Mouse (Mus musculus) liver, postnatal 0 days (tissue): Measurements from ENCODE around the gene Slc12a9. TPM values are rescaled to one million over a fixed set of nuclear protein-coding genes. Genes with fewer than 3 reads are reported as not detected.
"Not testable (repeated sequence)": the region's sequence is repeated elsewhere in the genome, so short reads cannot be mapped to it uniquely, and the experiment has no call there.

Experiments used
- ATAC-seq: fragments of 200-750 bp; cut with Nextera tagmentation; 2 replicates; pipeline ENCODE4 v1.8.0; 2017; ENCODE audit warnings: mild to moderate bottlenecking, moderate library complexity
- DNase-seq: peaks from one replicate; pipeline ENCODE4 v3.0.0-alpha.2; 2016
- H3K27ac ChIP-seq: fragments of 300-500 bp; sonication (generic); 2 replicates; pipeline ENCODE4 v1.5.1; 2014; ENCODE audit warnings: antibody characterized with exemption, moderate library complexity, mild to moderate bottlenecking, low read depth
- H3K27me3 ChIP-seq: fragments of 300-500 bp; sonication (generic); 2 replicates; pipeline ENCODE4 v1.6.1; 2014; ENCODE audit warnings: low read length, control low read depth, mixed read lengths; ENCODE audit not compliant: insufficient read depth
- H3K36me3 ChIP-seq: fragments of 300-500 bp; sonication (generic); replicated peaks from 2 replicates; pipeline ENCODE4 v1.6.1; 2014; ENCODE audit warnings: mild to moderate bottlenecking, control low read depth, low read length, moderate library complexity, mixed read lengths; ENCODE audit not compliant: insufficient read depth
- H3K4me1 ChIP-seq: fragments of 300-500 bp; sonication (generic); 2 replicates; pipeline ENCODE4 v1.6.1; 2014; ENCODE audit warnings: antibody characterized with exemption, mild to moderate bottlenecking, control low read depth; ENCODE audit not compliant: insufficient read depth
- H3K4me2 ChIP-seq: fragments of 300-500 bp; sonication (generic); 2 replicates; pipeline ENCODE4 v1.6.1; 2014; ENCODE audit warnings: low read depth, mild to moderate bottlenecking, low read length, moderate library complexity, mixed read lengths
- H3K4me3 ChIP-seq: fragments of 300-500 bp; sonication (generic); 2 replicates; pipeline ENCODE4 v1.5.1; 2014; ENCODE audit warnings: low read depth, low read length
- H3K9ac ChIP-seq: fragments of 300-500 bp; sonication (generic); replicated peaks from 2 replicates; pipeline ENCODE4 v1.6.1; 2014; ENCODE audit warnings: mild to moderate bottlenecking, moderate library complexity
- H3K9me3 ChIP-seq: fragments of 300-500 bp; sonication (generic); 2 replicates; pipeline ENCODE4 v1.6.1; 2016; ENCODE audit warnings: mild to moderate bottlenecking, control low read depth, low read length, mixed read lengths
- CTCF ChIP-seq: sonication (generic); IDR thresholded peaks from 2 replicates; pipeline ENCODE4 v1.5.1; 2016; ENCODE audit warnings: antibody characterized with exemption, low read depth
- EP300 ChIP-seq: IDR thresholded peaks from 2 replicates; pipeline ENCODE4 v1.6.1; 2016; ENCODE audit warnings: antibody characterized with exemption, low read depth, mild to moderate bottlenecking
- WGBS: fragments of 180-500 bp; shearing (Covaris S2); extraction: QIAGEN DNeasy Blood & Tissue Kit; methylation state at CpG from one replicate; pipeline ENCODE4 v1.1.7; 2014; ENCODE audit not compliant: insufficient replicate concordance; 5-methylcytosine and 5-hydroxymethylcytosine counted together
- polyA plus RNA-seq: library from polyadenylated mRNA; unstranded; fragments of >200 nt; fragmentation: Nextera tagmentation; extraction: Ambion mirVana; gene quantifications from 2 replicates; pipeline ENCODE4 v1.2.1, GENCODE M21; 2015

Gene Slc12a9
- polyA plus RNA-seq, 1 experiment from 2014 or later, result 3.2 TPM

DNA sequence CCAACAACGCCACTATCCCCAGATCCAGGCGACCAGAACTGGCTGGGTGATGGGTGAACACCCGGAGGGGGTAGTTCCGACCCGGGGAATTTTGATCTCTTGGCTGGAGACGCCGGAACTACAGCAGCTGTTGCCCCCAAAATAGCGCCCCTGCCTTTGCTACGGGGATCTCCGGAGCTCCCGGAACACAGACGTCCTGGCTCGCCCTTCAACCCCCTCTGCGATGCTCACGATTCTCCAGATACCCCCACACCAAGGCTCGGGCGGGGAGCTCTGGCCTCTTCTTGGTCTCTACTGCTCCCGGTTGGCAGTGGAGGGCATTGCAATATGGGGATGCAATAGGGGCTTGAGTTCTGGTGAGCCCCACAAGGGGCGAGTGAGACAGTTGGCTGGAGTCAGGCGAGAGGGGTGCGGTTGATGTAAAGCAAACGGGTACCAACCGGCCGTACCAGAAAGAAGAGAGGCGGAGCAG lies 44.4 kb downstream of the Slc12a9 start:
- Histone ChIP-seq H3K4me2 (peak overlapping the region; percentile 99), H3K36me3 (no peaks in the 10 kb centered on the region), H3K27ac (peak overlapping the region; percentile 99), H3K9ac (peak overlapping the region; percentile 83), H3K27me3 (peaks cover 31% of the 10 kb centered on the region), H3K4me1 (peaks cover 35% of the 10 kb centered on the region), H3K9me3 (no peaks in the 10 kb centered on the region), H3K4me3 (peak overlapping the region; percentile 62)
- ATAC-seq (peak; percentile 34), DNase-seq (peak; percentile 68)
- TF ChIP-seq CTCF, result peak; percentile 61
- no peak for TF ChIP-seq EP300
- 5% methylated on average over 25 of the region's 25 CpGs for WGBS

GRCm38 (mm10) chr5:137287953-137288743 lies 45.2 kb downstream of the Slc12a9 start:
- peak overlapping the region; percentile 56 for H3K27ac ChIP-seq
- peak; percentile 57 for DNase-seq
- H3K9ac ChIP-seq, result peak overlapping the region; percentile 83
- no peak for TF ChIP-seq CTCF
- no peak for TF ChIP-seq EP300
- H3K36me3 ChIP-seq, result no peaks in the 10 kb centered on the region
- H3K4me2 ChIP-seq, result peak overlapping the region; percentile 99
- no peak for ATAC-seq
- WGBS, result 1% methylated on average over 61 of the region's 65 CpGs
- H3K4me3 ChIP-seq, result peak overlapping the region; percentile 62
- H3K4me1 ChIP-seq, result peaks cover 27% of the 10 kb centered on the region
- H3K27me3 ChIP-seq, result peaks cover 31% of the 10 kb centered on the region
- no peaks in the 10 kb centered on the region for H3K9me3 ChIP-seq

GRCm38 (mm10) chr5:137287032-137287952 lies 46.1 kb downstream of the Slc12a9 start, which contains the start of gene Ache:
Gene Ache (plus strand): TSS chr5:137287519.
- peak within 1 kb of the TSS; percentile 62 for H3K4me3 ChIP-seq
- H3K4me2 ChIP-seq, result peak within 1 kb of the TSS; percentile 99
- H3K27me3 ChIP-seq, result peaks cover 31% of the 10 kb centered on the region
- DNase-seq (peak; percentile 40), ATAC-seq (no peak)
- TF ChIP-seq EP300 (no peak), CTCF (no peak)
- peaks cover 24% of the 10 kb centered on the region for H3K4me1 ChIP-seq
- no peaks in the 10 kb centered on the region for H3K36me3 ChIP-seq
- peak within 1 kb of the TSS; percentile 83 for H3K9ac ChIP-seq
- 4% methylated on average over 39 of the region's 40 CpGs for WGBS
- H3K9me3 ChIP-seq, result no peaks in the 10 kb centered on the region
- peak within 1 kb of the TSS; percentile 56 for H3K27ac ChIP-seq

- DNase-seq (peak; percentile 93), ATAC-seq (no peak)
- Histone ChIP-seq H3K27me3 (peaks cover 31% of the 10 kb centered on the region), H3K27ac (no peak overlapping the region), H3K4me1 (peaks cover 19% of the 10 kb centered on the region), H3K9ac (no peak overlapping the region), H3K36me3 (no peaks in the 10 kb centered on the region), H3K9me3 (no peaks in the 10 kb centered on the region), H3K4me2 (peak overlapping the region; percentile 99), H3K4me3 (peak overlapping the region; percentile 62)
- WGBS, result under 1% methylated on average over 14 of the region's 16 CpGs
- TF ChIP-seq EP300 (no peak), CTCF (peak; percentile 95)
Observed at GRCm38 (mm10) chr5:137286655-137287031, 46.8 kb downstream of the Slc12a9 start.

- Histone ChIP-seq H3K27ac (no peak overlapping the region), H3K9ac (no peak overlapping the region), H3K4me1 (peaks cover 18% of the 10 kb centered on the region), H3K36me3 (no peaks in the 10 kb centered on the region), H3K9me3 (no peaks in the 10 kb centered on the region), H3K4me3 (no peak overlapping the region), H3K4me2 (no peak overlapping the region), H3K27me3 (peaks cover 31% of the 10 kb centered on the region)
- WGBS, result 38% methylated on average over 7 of the region's 7 CpGs
- DNase-seq, result no peak
- TF ChIP-seq EP300 (no peak), CTCF (no peak)
- no peak for ATAC-seq
Observed at GRCm38 (mm10) chr5:137285986-137286385, 47.4 kb downstream of the Slc12a9 start.

DNA sequence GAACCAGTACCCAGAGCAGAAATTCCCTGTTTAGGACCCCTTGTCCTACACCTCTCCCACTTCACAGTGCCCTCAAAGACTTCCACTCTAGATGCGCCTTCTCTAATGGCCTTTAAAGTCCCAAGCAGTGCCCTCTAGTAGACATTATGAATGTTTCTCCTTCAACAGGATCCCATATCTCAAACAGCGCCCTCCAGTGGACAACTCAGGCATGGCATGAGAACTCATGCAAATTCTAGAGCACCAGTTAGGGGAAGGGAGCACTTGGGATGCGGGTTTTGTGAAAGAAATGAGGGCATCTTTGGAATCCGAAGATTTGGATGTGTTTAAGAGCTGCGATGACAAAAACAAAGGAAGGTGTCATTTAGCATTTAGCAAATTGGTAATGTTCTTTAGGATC lies 48.4 kb downstream of the Slc12a9 start:
- Histone ChIP-seq H3K36me3 (no peaks in the 10 kb centered on the region), H3K9ac (no peak overlapping the region), H3K27me3 (peaks cover 30% of the 10 kb centered on the region), H3K27ac (no peak overlapping the region), H3K4me2 (no peak overlapping the region), H3K9me3 (no peaks in the 10 kb centered on the region), H3K4me3 (no peak overlapping the region), H3K4me1 (peaks cover 16% of the 10 kb centered on the region)
- DNase-seq (peak; percentile 81), ATAC-seq (no peak)
- TF ChIP-seq CTCF (peak; percentile 91), EP300 (no peak)
- WGBS, result 54% methylated on average over 5 of the region's 5 CpGs

GRCm38 (mm10) chr5:137284411-137284810 lies 49.0 kb downstream of the Slc12a9 start:
- not testable (repeated sequence) for H3K36me3 ChIP-seq, H3K4me3 ChIP-seq, ATAC-seq, H3K27ac ChIP-seq, DNase-seq, H3K4me2 ChIP-seq, H3K9me3 ChIP-seq, H3K9ac ChIP-seq
- peaks cover 23% of the 10 kb centered on the region for H3K27me3 ChIP-seq
- WGBS, result 77% methylated on average over 4 of the region's 6 CpGs
- H3K4me1 ChIP-seq, result peaks cover 15% of the 10 kb centered on the region
